Mouse (Mus musculus): ENCODE measurements at regions not wholly inside any gene's neighbourhood (a gene's known extent, or its start where the extent isn't known, plus 50 kb on each side); places are given as distances from the start of the nearest gene placed in this dataset.

DNA sequence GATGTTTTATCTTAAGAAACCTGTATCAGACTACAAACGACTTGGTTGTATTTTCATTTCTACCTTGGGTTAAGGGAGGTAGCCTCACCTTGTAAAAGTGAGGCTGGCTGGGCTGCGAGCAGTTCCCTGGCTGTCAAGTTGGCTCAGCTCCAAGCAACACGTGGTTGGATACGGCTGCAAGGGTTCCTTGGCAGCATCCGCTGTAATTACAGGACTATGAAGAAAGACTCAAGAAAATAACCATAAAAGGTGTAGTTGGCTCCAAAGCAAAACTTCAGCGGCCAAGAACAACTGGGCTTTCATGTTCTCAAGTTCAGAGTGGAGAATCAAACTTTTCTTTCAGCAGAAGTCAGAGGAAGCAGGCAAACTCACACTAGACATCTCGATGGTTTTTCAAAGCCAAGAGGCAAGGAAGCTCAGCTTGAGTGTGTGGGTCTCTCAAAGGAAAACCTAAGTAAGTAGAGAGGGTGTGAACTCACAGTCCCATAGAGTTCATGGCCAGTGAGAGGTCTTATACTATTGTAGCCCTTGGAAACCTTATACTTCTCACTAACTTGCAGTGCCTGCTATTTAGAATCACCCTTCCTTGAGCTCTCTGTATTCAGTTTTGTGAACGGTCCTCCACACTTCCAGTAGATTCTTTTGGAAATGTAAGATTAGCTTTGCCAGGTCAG is 676.1 kb downstream of the Egfem1 start:
- H3K27me3 ChIP-seq (ENCODE audit: control insufficient read depth, insufficient read depth, insufficient read length), result peaks cover 3% of the 10 kb centered on the region
- TF ChIP-seq MAX (IDR thresholded peaks at IDR 0.05) (no peak), MYOD1 (IDR thresholded peaks at IDR 0.05; ENCODE audit: control insufficient read depth, insufficient read length, low read depth) (no peak), CEBPB (IDR thresholded peaks at IDR 0.05; ENCODE audit: low read depth) (no peak), FOSL1 (IDR thresholded peaks at IDR 0.05; ENCODE audit: insufficient read depth, low read length, poor library complexity, severe bottlenecking) (no peak), CTCF (IDR thresholded peaks at IDR 0.05; ENCODE audit: control insufficient read depth, insufficient read depth, insufficient read length) (no peak), MYOG (IDR thresholded peaks at IDR 0.05; ENCODE audit: control insufficient read depth, extremely low read depth, insufficient read length) (no peak), USF1 (IDR thresholded peaks at IDR 0.05; ENCODE audit: low read depth) (no peak)
- no peaks in the 10 kb centered on the region for H3K36me3 ChIP-seq (ENCODE audit: control insufficient read depth, insufficient read depth)
- H3K4me3 ChIP-seq (ENCODE audit: insufficient read depth, poor library complexity, severe bottlenecking), result no peak overlapping the region
- no peaks in the 10 kb centered on the region for H3K79me2 ChIP-seq (ENCODE audit: control insufficient read depth, insufficient read depth)
- no peak overlapping the region for H3ac ChIP-seq (ENCODE audit: control insufficient read depth, insufficient read length, low read depth)
- no peaks in the 10 kb centered on the region for H3K79me3 ChIP-seq (ENCODE audit: low read depth)
